In genomic region chr17:80578041-80578440, GRCm38 (mm10) we compare ENCODE assay signal across 17 mouse cellular contexts. TPM values are rescaled to one million over a fixed set of nuclear protein-coding genes. Genes with fewer than 3 reads are reported as not detected.
A peak's percentile ranks its signal among the peaks of the same experiment; 100 is the strongest.
DNase-seq lines count a peak whose midpoint lies in the region; ATAC-seq and TF ChIP-seq lines count a peak whose summit lies in the region.
"Had no signal": no experiment of that assay in that cellular context is flagged by ENCODE, and none has a peak within 500 bp of the region (broad histone marks: within the 10 kb centered on the region; RNA-seq: fewer than 3 reads in every experiment).

No protein-coding gene starts in this region.

- H3K4me3 ChIP-seq in forebrain, postnatal 0 days (ENCODE audit: low read depth, low read length), result peak overlapping the region; percentile 45; the same call in 1 of the 2 replicates
- no peak overlapping the region for H3K4me3 ChIP-seq in forebrain, embryonic 14.5 days (ENCODE audit: low read depth, low read length)
- H3K4me3 ChIP-seq in hindbrain, embryonic 15.5 days, result no peak overlapping the region
- no peak overlapping the region for H3K4me3 ChIP-seq in hindbrain, embryonic 11.5 days (ENCODE audit: low read depth, low read length)
- H3K4me3 ChIP-seq in midbrain, embryonic 15.5 days, result no peak overlapping the region
- no peak overlapping the region for H3K4me3 ChIP-seq in midbrain, embryonic 13.5 days (replicated peaks)
- no peak overlapping the region for H3K4me3 ChIP-seq in hindbrain, postnatal 0 days (ENCODE audit: low read length)

- H3K27me3 ChIP-seq in forebrain, postnatal 0 days (ENCODE audit: insufficient read depth, low read length), result no peaks in the 10 kb centered on the region
- no peaks in the 10 kb centered on the region for H3K27me3 ChIP-seq in forebrain, embryonic 14.5 days (replicated peaks; ENCODE audit: control insufficient read depth, insufficient read depth, low read length)
- H3K27me3 ChIP-seq in hindbrain, embryonic 15.5 days, result no peaks in the 10 kb centered on the region
- H3K27me3 ChIP-seq in hindbrain, embryonic 11.5 days (ENCODE audit: control insufficient read depth, insufficient read depth, low read length), result no peaks in the 10 kb centered on the region
- H3K27me3 ChIP-seq in midbrain, embryonic 15.5 days (replicated peaks), result no peaks in the 10 kb centered on the region
- H3K27me3 ChIP-seq in midbrain, embryonic 13.5 days, result no peaks in the 10 kb centered on the region
- no peaks in the 10 kb centered on the region for H3K27me3 ChIP-seq in hindbrain, postnatal 0 days (ENCODE audit: insufficient read depth, low read length)

- no peak for TF ChIP-seq CTCF in forebrain, postnatal 0 days (IDR thresholded peaks at IDR 0.05; ENCODE audit: low read depth)
- no peak for TF ChIP-seq CTCF in hindbrain, postnatal 0 days (IDR thresholded peaks at IDR 0.05; ENCODE audit: low read depth)

- no peak overlapping the region for H3K9ac ChIP-seq in forebrain, postnatal 0 days
- H3K9ac ChIP-seq in forebrain, embryonic 14.5 days (ENCODE audit: low read length), result no peak overlapping the region
- H3K9ac ChIP-seq in hindbrain, embryonic 15.5 days, result no peak overlapping the region
- no peak overlapping the region for H3K9ac ChIP-seq in hindbrain, embryonic 11.5 days (ENCODE audit: low read depth, low read length)
- H3K9ac ChIP-seq in midbrain, embryonic 15.5 days, result no peak overlapping the region
- no peak overlapping the region for H3K9ac ChIP-seq in midbrain, embryonic 13.5 days (replicated peaks)
- no peak overlapping the region; the same call in 1 of the 2 replicates for H3K9ac ChIP-seq in hindbrain, postnatal 0 days (replicated peaks; ENCODE audit: low read length)

- no peak for ATAC-seq in forebrain, postnatal 0 days
- no peak for ATAC-seq in forebrain, embryonic 14.5 days
- ATAC-seq in hindbrain, embryonic 15.5 days (ENCODE audit: low FRiP score, low read depth), result no peak
- ATAC-seq in hindbrain, embryonic 11.5 days (ENCODE audit: low FRiP score), result no peak
- ATAC-seq in midbrain, embryonic 15.5 days (replicated peaks), result no peak
- no peak for ATAC-seq in midbrain, embryonic 13.5 days
- ATAC-seq in hindbrain, postnatal 0 days, result no peak

- 0 out of 2 replicates have a peak overlapping the region, but pooled peaks have one; percentile 50 for H3K27ac ChIP-seq in forebrain, postnatal 0 days (ENCODE audit: low read depth, low read length)
- no peak overlapping the region for H3K27ac ChIP-seq in forebrain, embryonic 14.5 days (ENCODE audit: low read depth, low read length)
- H3K27ac ChIP-seq in hindbrain, embryonic 15.5 days (replicated peaks), result no peak overlapping the region
- H3K27ac ChIP-seq in hindbrain, embryonic 11.5 days (ENCODE audit: low read depth, low read length), result no peak overlapping the region
- 0 out of 2 replicates have a peak overlapping the region, but pooled peaks have one; percentile 61 for H3K27ac ChIP-seq in midbrain, embryonic 15.5 days
- H3K27ac ChIP-seq in midbrain, embryonic 13.5 days, result no peak overlapping the region
- no peak overlapping the region for H3K27ac ChIP-seq in hindbrain, postnatal 0 days

- peak overlapping the region; percentile 76 for H3K4me2 ChIP-seq in forebrain, postnatal 0 days (ENCODE audit: low read depth)
- no peak overlapping the region for H3K4me2 ChIP-seq in forebrain, embryonic 14.5 days (ENCODE audit: low read length)
- peak overlapping the region; percentile 94; the same call in 1 of the 2 replicates for H3K4me2 ChIP-seq in hindbrain, embryonic 15.5 days
- H3K4me2 ChIP-seq in hindbrain, embryonic 11.5 days (replicated peaks; ENCODE audit: low read depth, low read length), result no peak overlapping the region
- H3K4me2 ChIP-seq in midbrain, embryonic 15.5 days, result peak overlapping the region; percentile 95
- H3K4me2 ChIP-seq in midbrain, embryonic 13.5 days (replicated peaks), result no peak overlapping the region
- peak overlapping the region; percentile 91 for H3K4me2 ChIP-seq in hindbrain, postnatal 0 days (ENCODE audit: low read depth, low read length)

- H3K9me3 ChIP-seq in forebrain, postnatal 0 days (ENCODE audit: low read length), result no peaks in the 10 kb centered on the region
- no peaks in the 10 kb centered on the region for H3K9me3 ChIP-seq in forebrain, embryonic 14.5 days (replicated peaks; ENCODE audit: control insufficient read depth, low read length)
- H3K9me3 ChIP-seq in hindbrain, embryonic 15.5 days, result no peaks in the 10 kb centered on the region
- H3K9me3 ChIP-seq in hindbrain, embryonic 11.5 days (ENCODE audit: control insufficient read depth, low read length), result no peaks in the 10 kb centered on the region
- no peaks in the 10 kb centered on the region for H3K9me3 ChIP-seq in midbrain, embryonic 15.5 days
- H3K9me3 ChIP-seq in midbrain, embryonic 13.5 days, result no peaks in the 10 kb centered on the region
- H3K9me3 ChIP-seq in hindbrain, postnatal 0 days (ENCODE audit: low read length), result no peaks in the 10 kb centered on the region

- H3K4me1 ChIP-seq in forebrain, postnatal 0 days (ENCODE audit: insufficient read depth), result no peaks in the 10 kb centered on the region
- H3K4me1 ChIP-seq in forebrain, embryonic 14.5 days (ENCODE audit: control insufficient read depth, insufficient read depth, low read length), result 0 out of 2 replicates have a peak, but pooled peaks cover 11% of the 10 kb centered on the region
- peaks cover 17% of the 10 kb centered on the region for H3K4me1 ChIP-seq in hindbrain, embryonic 15.5 days (replicated peaks)
- H3K4me1 ChIP-seq in hindbrain, embryonic 11.5 days (replicated peaks; ENCODE audit: control insufficient read depth, insufficient read depth, low read length), result peaks cover 2% of the 10 kb centered on the region; the same call in 1 of the 2 replicates
- H3K4me1 ChIP-seq in midbrain, embryonic 15.5 days, result peaks cover 8% of the 10 kb centered on the region
- peaks cover 12% of the 10 kb centered on the region for H3K4me1 ChIP-seq in midbrain, embryonic 13.5 days (replicated peaks)
- no peaks in the 10 kb centered on the region for H3K4me1 ChIP-seq in hindbrain, postnatal 0 days (ENCODE audit: insufficient read depth, low read length)

- H3K36me3 ChIP-seq in forebrain, postnatal 0 days (ENCODE audit: insufficient read depth), result peaks cover 9% of the 10 kb centered on the region
- H3K36me3 ChIP-seq in forebrain, embryonic 14.5 days (ENCODE audit: control insufficient read depth, insufficient read depth, low read length), result peaks cover 23% of the 10 kb centered on the region
- H3K36me3 ChIP-seq in hindbrain, embryonic 15.5 days, result peaks cover 17% of the 10 kb centered on the region; the same call in 1 of the 2 replicates
- no peaks in the 10 kb centered on the region for H3K36me3 ChIP-seq in hindbrain, embryonic 11.5 days (ENCODE audit: control insufficient read depth, insufficient read depth, low read length)
- H3K36me3 ChIP-seq in midbrain, embryonic 15.5 days (replicated peaks), result peaks cover 9% of the 10 kb centered on the region; the same call in 1 of the 2 replicates
- peaks cover 22% of the 10 kb centered on the region for H3K36me3 ChIP-seq in midbrain, embryonic 13.5 days
- H3K36me3 ChIP-seq in hindbrain, postnatal 0 days (ENCODE audit: insufficient read depth, low read length), result 0 out of 2 replicates have a peak, but pooled peaks cover 9% of the 10 kb centered on the region

- DNase-seq in forebrain, postnatal 0 days, result no peak
- DNase-seq in forebrain, embryonic 14.5 days (ENCODE audit: low spot score), result no peak
- no peak for DNase-seq in hindbrain, embryonic 11.5 days (ENCODE audit: low spot score)
- no peak for DNase-seq in hindbrain, postnatal 0 days (ENCODE audit: low spot score)
- DNase-seq: adrenal gland, postnatal 14 days; cerebellum, adult 9-10 months; heart, postnatal 10 days; kidney, adult 18-20 months; layer of hippocampus, adult 9-11 months; liver, postnatal 0 days; retina, postnatal 1 day; spleen, adult 18-20 months; thymus, postnatal 14 days had no signal

- WGBS in forebrain, postnatal 0 days, result 94% methylated on average over 1 of the region's 1 CpGs
- WGBS in forebrain, embryonic 14.5 days, result 89% methylated on average over 1 of the region's 1 CpGs
- 84% methylated on average over 1 of the region's 1 CpGs for WGBS in hindbrain, embryonic 15.5 days
- 93% methylated on average over 1 of the region's 1 CpGs for WGBS in hindbrain, embryonic 11.5 days
- WGBS in midbrain, embryonic 15.5 days, result 91% methylated on average over 1 of the region's 1 CpGs
- WGBS in midbrain, embryonic 13.5 days, result 91% methylated on average over 1 of the region's 1 CpGs
- 85% methylated on average over 1 of the region's 1 CpGs for WGBS in hindbrain, postnatal 0 days

RNA-seq across cellular contexts. Expression of gene Cdkl4, which starts 0.4 kb away (rescaled TPM):
- 8.6 and 9.6 TPM in 2 replicates for total RNA-seq in forebrain, postnatal 0 days (2014; rRNA removed)
- 3.8 and 6.4 TPM in 2 replicates for polyA plus RNA-seq in forebrain, postnatal 0 days (2015; fragmentation: Nextera tagmentation; extraction: Ambion mirVana)
- 3.6 and 4.8 TPM in 2 replicates for polyA plus RNA-seq in forebrain, embryonic 14.5 days (2014; fragmentation: Nextera tagmentation; extraction: Ambion mirVana)
- polyA plus RNA-seq in hindbrain, embryonic 15.5 days (2015; fragmentation: Nextera tagmentation; extraction: Ambion mirVana), result 5.3 and 5.6 TPM in 2 replicates
- 4.6 and 5.6 TPM in 2 replicates for polyA plus RNA-seq in hindbrain, embryonic 11.5 days (2014; fragmentation: Nextera tagmentation; extraction: Ambion mirVana)
- 5.1 and 5.5 TPM in 2 replicates for polyA plus RNA-seq in midbrain, embryonic 15.5 days (2015; fragmentation: Nextera tagmentation; extraction: Ambion mirVana)
- polyA plus RNA-seq in midbrain, embryonic 13.5 days (2015; fragmentation: Nextera tagmentation; extraction: Ambion mirVana), result 1.8 and 2.9 TPM in 2 replicates
- total RNA-seq in hindbrain, postnatal 0 days (2014; rRNA removed), result 6.4 and 8.4 TPM in 2 replicates
- polyA plus RNA-seq in hindbrain, postnatal 0 days (2015; fragmentation: Nextera tagmentation; extraction: Ambion mirVana), result 5.5 and 6.5 TPM in 2 replicates
- total RNA-seq: heart, postnatal 10 days had no signal
- polyA plus RNA-seq: heart, embryonic 11.5 days had no signal

Comparison
In these comparisons a context has a peak if more than half of its experiments do, and no peak if none do; other contexts are left out.
1. H3K27ac ChIP-seq: peak in forebrain, postnatal 0 days (single experiment) and midbrain, embryonic 15.5 days (single experiment); none in forebrain, embryonic 14.5 days (single experiment), hindbrain, embryonic 15.5 days (single experiment), hindbrain, embryonic 11.5 days (single experiment), midbrain, embryonic 13.5 days (single experiment) and hindbrain, postnatal 0 days (single experiment).
2. H3K4me2 ChIP-seq: peak in forebrain, postnatal 0 days (single experiment), hindbrain, embryonic 15.5 days (single experiment), midbrain, embryonic 15.5 days (single experiment) and hindbrain, postnatal 0 days (single experiment); none in forebrain, embryonic 14.5 days (single experiment), hindbrain, embryonic 11.5 days (single experiment) and midbrain, embryonic 13.5 days (single experiment).